Mouse (Mus musculus): ENCODE measurements around the gene Cfap44.

The Cfap44 gene

DNA sequence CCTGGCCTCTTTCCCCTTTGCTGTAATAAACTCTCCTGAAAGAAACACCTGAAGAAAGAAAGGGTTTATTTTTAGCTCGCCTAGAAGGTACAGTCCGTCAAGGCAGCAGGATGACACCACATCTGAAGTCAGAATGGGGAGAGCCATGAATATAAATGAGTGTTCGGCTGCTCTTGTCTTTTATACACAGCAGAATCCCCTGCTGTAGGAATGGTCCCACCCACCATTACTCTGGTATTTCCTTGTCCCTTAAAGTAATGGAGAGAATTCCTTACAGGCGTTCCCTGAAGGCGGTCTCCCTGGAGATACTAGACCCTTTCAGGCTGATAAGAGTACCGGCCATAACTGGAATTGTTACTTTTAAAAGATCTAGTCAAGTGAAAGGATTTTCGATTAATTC lies 35.4 kb downstream of the Cfap44 start:
- DNase-seq (ENCODE audit: low spot score): no peak

DNA sequence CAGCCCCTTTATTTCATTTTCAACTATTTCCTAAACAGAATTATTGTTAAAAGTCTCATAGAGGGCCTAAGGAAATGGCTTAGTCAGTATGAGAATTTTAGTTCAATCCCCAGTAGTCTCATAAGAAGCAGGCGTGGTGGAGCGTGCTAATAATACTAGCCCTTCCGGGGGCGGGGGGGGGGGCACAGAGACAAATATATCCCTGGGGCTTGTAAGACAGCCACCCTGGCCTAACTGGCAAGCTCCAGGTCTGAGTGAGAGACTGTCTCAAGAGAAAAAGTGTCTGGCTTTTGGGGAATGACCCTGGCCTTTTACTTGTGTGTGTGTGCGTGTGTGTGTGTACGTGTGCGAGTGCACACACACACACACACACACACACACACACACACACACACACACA lies 40.3 kb downstream of the Cfap44 start:
- no peak for DNase-seq (ENCODE audit: low spot score)

DNA sequence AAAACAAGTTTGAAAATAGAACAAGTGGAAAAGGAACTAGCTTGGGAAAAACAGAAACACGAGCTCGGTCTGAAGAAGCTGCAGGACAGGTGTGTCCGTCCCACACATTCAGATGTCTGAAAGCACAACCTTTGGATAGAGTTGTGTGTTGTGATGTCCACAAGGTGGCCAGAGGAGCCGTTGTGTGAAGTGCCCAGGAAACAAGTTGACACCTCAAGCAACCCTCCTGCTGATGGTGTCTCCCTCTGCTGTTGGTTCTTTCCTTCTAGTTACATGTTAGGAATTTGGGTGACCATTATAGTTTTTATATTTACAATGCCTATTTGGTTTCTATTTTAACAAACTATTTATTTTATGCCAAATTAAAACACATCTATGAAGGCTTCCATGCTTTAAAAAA lies 40.9 kb downstream of the Cfap44 start:
- DNase-seq (ENCODE audit: low spot score): no peak

DNA sequence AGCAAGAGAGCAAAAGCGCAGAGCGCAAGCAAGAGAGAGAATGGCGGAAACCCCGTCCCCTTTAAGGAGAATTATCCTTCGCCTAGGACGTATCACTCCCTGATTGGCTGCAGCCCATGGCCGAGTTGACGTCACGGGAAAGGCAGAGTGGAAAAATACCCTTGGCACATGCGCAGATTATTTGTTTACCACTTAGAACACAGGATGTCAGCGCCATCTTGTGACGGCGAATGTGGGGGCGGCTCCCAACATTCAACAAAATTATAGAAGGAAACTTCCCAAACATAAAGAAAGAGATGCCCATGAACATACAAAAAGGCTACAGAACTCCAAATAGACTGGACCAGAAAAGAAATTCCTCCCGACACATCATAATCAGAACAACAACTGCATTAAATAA lies 47.3 kb downstream of the Cfap44 start:
- DNase-seq (ENCODE audit: low spot score): peak; percentile 75

DNA sequence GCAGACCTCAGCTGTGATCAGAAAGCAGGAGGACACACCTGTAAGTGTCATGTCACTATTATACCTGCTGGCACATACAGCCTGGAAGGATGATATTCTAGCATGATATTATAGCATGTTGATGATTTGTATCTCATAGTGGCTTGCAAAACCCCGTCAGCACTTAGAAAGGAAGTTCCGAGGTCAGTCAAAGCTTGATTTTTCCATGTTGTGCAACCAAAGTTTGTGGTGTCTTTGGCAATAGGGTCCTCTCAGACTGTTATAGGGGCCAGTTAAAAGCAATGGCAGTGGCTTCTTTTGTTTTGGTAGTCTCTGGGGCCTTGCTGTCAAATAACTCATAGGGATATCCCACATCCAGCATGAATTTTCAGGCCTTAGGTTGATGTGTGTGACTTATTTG lies 63.3 kb downstream of the Cfap44 start:
- DNase-seq (ENCODE audit: low spot score): no peak

DNA sequence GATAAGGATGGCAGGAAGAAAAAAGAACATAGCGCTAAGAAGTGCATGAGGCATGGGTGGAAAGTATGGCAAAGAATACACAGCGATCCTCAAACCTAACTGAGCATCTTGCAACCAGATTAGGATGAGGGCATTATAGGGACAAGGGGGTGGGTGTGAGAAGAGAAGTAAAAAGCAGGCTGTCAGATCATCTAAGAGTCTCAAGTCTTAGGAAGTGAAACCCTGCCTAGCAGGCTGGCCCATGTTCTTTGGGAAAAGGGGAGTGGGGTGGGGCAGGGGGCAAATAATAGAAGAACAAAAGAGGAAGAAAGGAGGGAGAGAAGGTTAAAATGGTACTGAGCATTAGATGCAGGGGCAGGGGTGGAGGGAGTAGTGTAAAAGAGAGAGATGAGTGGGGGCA lies 64.2 kb downstream of the Cfap44 start:
- no peak for DNase-seq (ENCODE audit: low spot score)

DNA sequence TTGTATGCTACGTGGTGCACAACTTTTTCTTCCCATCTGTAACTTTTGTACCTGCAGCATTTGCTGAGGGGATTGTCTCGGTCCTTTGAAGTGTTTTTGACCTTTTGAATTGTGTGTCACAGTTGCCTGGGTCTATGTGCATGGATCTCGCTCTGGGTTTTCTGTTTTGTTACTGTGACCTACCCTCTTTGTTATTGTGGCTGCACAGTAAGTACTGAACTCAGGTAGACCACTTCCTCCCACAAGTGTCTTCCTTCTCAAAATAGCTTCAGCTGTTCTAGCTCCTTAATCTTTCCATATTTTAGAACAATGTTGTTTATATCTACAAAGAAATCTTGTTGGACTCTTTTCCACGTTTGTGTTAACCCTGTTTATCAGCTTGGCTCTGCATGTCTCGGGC lies 66.3 kb downstream of the Cfap44 start:
- DNase-seq (ENCODE audit: low spot score): no peak

DNA sequence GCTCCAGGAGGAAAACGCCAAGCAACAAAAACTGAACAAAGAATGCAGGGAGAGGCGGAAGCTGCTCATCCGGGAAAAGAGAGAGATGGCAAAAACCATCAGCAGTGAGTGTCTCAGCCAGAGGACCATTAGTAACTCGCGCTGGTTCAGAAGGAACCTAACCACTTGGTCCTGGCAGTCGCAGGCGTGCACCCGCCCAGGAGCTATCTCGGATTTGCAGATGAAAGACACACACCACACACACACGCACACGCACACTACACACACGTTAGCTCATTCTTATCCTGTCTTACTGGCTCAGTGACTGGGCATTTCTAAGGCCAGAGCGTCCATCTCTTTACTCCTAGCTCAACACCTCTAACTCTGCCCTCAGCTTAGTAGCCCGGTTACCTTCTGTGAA lies 80.7 kb downstream of the Cfap44 start:
- no peak for DNase-seq (ENCODE audit: low spot score)

DNA sequence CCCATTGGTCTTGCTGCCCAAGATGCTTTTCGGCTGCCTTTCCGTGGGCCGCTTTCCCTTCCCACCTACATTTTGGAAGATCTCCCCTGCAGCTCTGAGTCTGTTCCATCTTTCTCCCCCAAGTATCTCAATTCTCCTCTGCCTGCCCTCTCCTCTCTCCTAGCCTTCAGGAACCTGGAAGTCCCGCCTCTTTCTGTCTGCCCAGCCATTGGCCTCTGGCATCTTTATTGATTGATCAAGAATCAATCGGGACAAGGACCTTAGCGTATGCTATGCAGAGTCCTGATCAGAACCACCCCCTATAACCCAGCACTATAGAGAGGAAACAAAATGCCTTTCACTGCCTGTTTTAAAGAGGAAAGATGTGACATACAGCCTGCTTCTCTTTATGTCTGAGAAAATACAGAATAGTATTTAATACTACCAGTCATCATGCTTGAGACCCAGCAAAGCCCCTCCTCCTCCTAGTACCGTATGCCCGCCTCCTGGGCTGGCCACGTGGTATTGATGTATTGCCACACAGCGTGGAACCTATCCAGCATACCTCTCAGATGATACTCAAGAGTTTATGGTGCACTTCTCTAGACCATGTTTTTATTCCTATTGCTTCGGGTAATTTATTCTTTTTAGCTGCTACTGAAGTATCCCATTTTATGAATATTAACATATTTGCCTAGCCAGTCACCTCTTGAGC lies 81.2 kb downstream of the Cfap44 start:
- DNase-seq (ENCODE audit: low spot score): no peak

DNA sequence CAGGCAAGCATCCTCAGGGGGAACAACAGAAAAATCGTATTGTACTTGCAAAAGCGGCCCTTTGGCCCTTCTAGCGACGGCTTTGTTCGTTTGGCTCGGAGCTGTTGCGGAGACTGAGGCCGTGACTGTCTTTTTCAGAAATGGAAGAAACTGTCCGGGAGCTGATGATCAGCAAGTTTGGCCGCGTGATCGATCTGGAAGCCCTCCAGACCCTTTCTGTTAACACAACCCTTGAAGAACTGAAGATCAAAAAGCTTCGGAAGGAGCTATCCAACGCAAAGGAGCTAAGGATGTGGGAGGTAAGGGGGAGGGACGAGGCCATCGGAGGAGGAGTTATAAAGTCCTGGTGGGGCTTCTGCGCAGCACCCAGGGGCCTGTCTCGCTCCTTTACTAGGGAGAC lies 84.2 kb downstream of the Cfap44 start:
- no peak for DNase-seq (ENCODE audit: low spot score)

DNA sequence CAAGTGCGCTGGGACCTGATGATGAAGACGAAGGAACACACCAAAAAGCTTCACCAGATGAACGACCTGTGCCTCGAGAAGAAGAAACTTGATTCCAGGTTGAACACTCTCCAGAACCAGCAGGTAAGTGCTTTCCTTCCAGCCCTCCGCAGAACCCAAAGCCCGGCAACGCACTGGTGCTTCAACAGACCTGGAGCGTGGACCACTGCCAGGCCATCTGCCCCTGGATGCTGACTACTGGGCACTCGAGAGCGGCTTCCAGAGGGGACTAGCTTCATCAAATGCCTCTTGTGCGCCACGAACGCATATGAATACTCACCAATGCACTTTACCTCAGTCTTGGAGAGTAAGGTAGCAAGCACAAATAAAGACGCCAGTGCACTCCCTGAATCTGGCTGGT lies 85.3 kb downstream of the Cfap44 start:
- no peak for DNase-seq (ENCODE audit: low spot score)

DNA sequence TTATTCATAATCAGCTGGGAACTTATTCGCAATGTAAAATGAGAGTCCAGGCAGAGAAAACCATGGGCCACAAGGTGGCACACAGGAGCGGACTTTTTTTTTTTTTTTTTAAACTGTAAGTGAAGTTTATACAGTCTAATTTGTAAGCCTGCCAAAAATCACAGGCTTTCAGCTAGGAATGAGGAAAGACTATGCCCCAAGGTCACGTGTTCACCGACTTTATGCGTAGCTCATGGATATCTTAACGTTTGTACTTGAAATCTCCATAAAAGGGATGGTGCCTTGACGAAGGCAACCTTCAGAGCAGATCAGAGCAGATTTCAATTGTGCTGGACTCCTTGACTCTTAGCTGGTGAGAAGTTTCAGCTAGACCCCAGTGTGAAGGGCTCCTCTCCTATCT lies 86.0 kb downstream of the Cfap44 start:
- no peak for DNase-seq (ENCODE audit: low spot score)

DNA sequence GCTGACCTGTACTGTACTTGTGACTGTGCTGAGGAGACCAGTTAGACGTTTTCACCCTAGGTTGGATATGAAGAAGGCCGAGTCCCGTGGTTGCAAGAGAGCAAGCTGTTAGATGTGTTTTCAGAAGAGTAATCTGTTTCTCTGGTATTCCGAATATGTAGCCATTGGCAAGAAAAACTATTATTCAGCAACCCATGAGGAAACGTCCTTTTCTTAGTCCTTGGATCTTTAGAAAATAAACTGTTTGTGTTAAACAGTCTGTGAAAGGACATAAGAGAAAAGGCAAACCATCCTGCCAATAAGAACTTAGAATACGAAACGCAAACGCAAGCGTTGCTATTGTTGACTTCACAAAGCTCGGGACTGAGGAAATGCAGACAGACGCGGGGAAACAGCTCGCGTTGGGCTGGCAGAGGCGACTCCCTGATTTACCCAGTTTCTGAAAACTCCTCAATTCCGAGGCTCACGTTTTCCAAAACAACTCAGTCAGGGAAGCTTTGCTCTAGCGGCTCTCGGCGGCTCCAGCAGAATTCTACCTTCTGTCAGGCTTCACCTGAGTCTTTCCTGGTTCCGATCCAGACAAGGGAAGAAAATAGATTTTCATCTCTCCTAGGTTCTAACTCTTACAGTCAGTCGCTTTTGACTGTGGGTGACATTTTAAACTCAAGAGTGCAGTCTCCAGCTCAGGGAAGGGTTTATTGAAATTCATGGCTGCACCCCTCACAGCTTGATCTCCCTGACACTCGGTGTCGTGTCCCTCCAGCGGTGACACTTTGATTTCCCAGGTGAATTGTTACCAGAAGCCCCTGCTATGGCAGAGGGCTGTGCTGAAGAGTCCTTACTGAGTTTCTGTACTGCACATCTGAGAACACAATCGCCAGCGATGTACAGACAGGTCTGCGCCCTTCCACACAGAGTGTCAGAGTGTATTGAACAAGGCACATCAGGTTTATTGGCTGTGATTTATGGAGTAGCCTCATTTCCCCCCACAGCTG lies 87.3 kb downstream of the Cfap44 start:
- DNase-seq (ENCODE audit: low spot score): no peak

DNA sequence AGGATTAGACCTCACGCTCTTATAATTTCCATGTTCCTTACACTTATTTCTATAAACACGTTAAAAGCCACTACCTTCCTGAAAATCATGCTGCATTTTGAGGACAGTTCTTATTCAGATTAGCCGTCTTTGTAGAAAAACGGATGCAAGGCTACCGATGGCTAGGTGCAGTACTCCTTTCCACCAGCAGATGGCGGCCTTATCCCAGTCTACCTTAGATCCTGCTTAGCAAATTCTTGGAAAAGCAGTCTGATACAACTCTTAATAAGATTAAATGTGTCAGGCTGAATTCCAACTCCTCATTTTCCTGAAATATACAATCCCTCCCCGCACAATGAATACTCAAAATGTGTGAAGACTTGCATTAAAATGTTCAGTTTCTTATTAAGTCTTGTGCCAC lies 89.5 kb downstream of the Cfap44 start:
- peak; percentile 52 for DNase-seq (ENCODE audit: low spot score)

DNA sequence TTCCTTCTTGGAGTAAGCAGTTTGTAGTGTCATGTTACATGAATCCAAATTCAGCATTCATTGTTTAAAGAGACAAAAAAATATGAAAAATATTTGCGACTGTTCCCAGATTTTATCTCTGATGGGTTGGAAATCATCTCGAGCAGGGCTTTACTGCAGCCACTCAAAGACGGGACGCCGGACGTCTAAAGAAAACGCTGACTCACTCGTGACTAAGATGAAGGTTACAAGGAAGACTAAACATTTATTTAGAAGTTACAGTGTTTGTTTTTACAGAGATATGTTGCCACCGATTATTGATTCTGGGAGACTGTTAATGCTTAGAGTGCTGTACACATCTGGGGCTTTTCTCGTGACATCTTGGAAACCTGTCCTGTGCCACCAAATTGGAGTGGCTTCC lies 90.2 kb downstream of the Cfap44 start:
- DNase-seq (ENCODE audit: low spot score): no peak

DNA sequence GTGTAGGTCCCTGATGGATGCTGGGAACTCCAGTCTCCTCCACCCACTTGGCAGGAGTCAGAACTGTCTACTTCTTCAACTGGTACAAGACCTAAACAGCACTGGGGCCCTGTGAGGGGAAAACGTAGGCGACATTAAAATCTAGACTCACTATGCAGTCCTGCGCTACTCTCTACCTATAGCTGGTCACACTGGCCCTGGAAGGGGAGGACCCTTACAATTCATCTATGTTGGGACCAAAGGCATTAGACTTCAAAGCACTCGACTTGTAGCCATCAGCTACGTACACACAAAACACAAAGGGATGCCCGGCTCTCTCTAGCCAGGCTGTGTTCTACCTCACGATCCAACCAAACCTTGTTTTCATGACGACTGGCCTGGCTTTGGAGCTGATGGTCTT lies 91.1 kb downstream of the Cfap44 start:
- DNase-seq (ENCODE audit: low spot score): no peak

DNA sequence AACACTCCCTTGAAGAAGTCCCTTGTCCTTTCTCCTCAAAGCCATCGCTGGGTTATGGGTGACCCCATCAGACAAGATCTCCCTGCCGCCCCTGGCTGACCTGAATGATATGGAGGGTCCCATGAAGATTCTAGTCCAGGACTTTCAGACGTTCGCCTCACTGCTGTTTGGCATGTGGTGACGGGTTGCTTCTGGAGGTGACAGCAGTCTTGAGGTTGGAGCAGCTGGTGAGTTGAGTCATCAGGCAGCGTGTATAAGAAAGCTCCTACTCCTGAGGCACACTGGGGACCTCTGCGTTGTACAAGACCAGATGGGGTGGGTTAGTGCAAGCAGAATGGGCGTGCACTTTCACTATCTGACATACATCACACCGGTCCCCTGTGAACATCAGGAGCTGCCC lies 92.0 kb downstream of the Cfap44 start:
- DNase-seq (ENCODE audit: low spot score): no peak

DNA sequence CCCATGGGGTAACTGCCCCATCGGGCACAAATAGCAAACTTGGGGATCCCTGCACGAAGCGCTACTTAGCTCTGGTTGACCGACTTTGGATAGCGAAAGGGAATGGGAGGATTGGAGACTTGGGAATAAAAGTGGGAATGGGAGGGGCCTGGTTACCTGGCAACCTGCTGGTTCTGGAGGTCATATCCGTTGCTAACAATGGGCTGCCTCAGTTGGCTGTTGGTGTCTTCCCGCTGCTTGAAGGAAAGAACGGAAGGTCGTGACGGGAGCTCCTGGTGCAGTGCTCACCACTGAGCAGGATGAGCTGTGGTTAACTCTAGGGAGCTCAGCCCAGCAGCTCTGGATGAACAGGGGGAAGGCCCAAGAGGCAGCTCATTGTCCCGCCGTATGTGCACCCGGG lies 92.6 kb downstream of the Cfap44 start:
- no peak for DNase-seq (ENCODE audit: low spot score)

DNA sequence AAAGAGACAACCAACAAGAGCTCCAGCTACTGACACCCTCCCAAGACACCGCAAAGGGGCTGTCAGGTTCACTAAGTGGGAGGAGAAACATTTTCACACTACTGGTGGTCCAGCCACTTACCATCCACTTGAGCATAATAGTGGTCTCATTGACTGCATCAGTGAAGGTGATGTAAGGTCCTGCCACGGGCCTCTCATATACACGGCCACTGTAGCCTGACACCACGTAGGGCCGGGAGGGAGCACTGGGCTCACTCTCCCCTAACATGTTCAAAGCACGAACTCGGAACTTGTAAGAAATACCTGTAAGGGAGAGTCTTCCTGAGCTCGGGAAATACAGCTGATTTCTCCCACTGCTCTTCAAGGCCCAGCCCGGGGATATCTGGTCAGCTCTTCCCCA lies 96.5 kb downstream of the Cfap44 start:
- DNase-seq (ENCODE audit: low spot score): no peak

DNA sequence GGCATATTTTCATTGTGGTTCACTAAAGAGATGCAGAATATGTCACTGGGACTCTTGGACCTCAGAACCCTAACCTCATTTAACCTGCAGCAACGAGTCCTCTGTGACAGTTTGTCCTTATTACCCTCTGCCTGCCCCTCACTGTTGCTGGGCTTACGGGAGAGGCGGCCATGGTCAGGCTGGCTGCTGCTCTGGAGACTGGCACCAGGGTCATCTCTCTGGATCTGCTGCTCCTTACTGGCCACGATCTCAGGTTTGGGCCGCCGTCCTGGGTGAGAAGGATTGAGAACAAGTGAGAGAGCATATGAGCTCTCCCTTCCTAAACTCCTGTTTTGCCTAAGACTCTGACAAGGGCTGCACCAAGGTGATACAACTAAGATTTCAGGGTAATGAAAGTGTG lies 97.6 kb downstream of the Cfap44 start:
- no peak for DNase-seq (ENCODE audit: low spot score)

DNA sequence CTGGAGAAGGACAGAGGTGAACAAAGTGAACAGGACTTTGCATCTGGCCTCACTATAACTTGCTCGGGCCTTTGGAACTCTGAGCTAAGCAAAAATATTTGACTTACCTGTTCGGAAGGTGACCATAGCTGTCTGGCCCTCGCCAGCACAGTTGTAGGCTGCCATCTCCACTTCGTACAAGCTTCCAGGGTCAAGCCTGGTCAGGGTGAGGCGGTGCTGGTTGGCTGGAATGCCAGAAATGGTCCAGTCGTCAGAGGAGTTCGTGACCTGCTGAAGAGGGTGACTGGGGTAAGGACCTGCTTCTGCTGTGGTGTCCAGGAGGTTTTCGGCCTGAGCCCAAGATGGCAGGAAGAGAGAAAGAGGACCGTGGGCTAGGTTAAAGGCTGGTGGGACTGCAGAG lies 98.1 kb downstream of the Cfap44 start:
- no peak for DNase-seq (ENCODE audit: low spot score)

DNA sequence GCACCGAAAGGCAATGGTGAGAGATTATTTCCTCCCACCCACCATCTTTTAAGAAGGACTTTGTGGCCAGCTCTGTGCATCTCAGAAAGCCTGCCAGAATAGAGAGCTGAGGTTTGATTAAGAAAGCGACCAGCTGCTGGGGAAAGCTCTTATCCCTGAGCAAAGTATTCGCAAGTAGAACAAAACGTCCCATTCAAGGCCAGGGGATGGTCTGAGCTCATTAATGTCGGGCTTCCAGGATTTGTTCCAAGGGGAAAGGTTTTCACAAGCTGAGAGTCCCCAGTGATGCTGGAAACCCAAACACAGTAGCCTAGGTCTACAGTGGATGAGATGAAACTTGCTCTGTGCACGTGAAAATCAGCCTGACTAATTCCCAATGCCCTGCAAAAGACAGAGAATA lies 99.3 kb downstream of the Cfap44 start:
- no peak for DNase-seq (ENCODE audit: low spot score)

DNA sequence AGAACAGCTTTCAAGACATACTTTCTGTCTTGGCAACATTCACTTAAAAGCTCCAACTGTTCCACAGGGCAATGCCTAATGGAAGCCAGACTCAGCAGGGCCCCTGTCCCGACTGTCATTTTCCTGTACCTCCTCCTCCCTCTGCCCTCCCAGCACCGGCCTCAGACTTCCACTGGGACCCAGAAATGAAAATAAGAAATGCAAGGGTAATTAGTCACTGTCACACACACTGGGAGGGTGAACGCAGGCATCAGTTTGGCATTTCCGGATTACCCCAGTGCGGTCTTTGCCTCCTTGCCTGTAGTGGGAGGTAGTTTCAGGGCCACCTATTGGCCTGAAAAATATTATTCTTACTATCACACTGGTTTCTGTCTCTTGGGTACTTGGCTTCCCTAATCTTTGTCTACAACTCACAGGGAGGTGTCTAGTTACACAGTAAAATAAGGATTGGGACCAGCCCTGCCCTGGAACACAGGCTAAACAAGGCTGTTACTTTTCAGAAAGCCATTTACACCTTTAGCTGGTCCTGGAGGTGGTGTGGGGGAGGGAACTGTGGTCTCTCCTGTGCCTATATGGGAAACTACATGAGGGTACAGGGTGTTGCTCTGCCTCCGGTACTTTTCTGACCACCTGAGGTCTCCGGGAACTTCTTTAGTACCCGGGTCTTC lies 100.0 kb downstream of the Cfap44 start:
- DNase-seq (ENCODE audit: low spot score): no peak

All from MN1 (cell line).